Mouse (Mus musculus): ENCODE data around the gene Zfp981. TPM values are rescaled to one million over a fixed set of nuclear protein-coding genes. Genes with fewer than 3 reads are reported as not detected.
"Not testable (repeated sequence)": the region's sequence is repeated elsewhere in the genome, so short reads cannot be mapped to it uniquely, and the experiment has no call there.

The Zfp981 gene
- polyA plus RNA-seq, 1 experiment from 2014 or later, result not detected

DNA sequence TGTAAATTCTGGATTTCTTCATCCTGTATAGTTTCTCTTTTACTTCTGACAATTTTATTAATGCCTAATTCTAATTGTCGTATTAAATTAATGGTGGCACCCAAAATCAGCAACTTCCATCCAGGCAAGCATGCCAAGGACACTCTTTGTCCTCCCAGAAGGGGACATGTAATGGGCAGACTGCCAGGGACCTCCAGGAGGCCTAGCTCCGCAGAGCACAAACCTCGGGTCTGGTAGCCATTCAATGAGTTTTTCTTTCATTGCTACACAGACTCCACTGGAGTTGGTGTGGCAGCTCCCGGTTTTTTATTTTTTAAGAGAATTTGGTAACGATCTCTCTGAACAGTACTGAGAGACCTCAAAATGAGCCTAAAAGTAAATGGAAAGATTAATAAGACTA, 41.1 kb upstream of the Zfp981 start:
- H3K4me3 ChIP-seq (replicated peaks; ENCODE audit: low read length); H3K4me1 ChIP-seq (ENCODE audit: control insufficient read depth, insufficient read depth, low read length); H3K4me2 ChIP-seq (ENCODE audit: low read depth, low read length); H3K27ac ChIP-seq (ENCODE audit: low read length); H3K9ac ChIP-seq (ENCODE audit: low read length); H3K36me3 ChIP-seq (ENCODE audit: control insufficient read depth, insufficient read depth, low read length); H3K27me3 ChIP-seq (ENCODE audit: control insufficient read depth, insufficient read depth, low read length): not testable (repeated sequence)
- peaks cover 31% of the 10 kb centered on the region for H3K9me3 ChIP-seq (replicated peaks; ENCODE audit: control insufficient read depth, low read length)
- 80% methylated on average over 5 of the region's 5 CpGs for WGBS
- ATAC-seq (ENCODE audit: insufficient read depth, low FRiP score), result 0 out of 2 replicates have a peak, but pooled peaks have one; percentile 16

DNA sequence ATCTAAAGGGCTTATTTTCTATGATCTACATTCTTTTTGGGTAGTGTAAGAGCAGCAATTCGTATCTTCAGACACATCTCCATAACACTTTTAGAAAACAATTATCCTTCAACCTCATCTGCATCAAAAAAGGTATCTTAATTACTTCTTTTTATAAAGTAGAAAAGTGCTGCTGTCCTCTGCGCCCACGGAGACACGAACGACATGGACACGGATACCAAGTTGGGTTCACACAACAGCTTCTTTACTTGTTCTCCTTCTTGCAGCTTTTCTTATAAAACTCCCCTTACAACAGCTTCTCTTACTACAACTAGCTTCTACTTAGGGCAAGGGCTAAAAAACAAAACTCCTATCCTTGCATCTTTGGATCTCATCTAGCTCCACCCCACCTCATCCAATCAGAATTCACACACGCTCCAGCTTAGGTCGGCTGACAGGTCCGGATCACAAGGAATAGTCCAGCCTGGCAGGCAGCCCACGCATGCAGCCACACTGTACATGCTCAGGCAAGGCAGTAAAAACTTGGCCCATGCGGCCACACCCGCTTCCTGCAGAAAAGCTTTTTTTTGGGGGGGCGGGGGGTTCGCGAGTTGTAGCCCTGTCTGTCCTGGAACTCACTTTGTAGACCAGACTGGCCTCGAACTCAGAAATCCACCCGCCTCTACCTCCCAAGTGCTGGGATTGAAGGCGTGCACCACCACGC, 38.0 kb upstream of the Zfp981 start:
- ATAC-seq (ENCODE audit: insufficient read depth, low FRiP score), result peak; percentile 44; the same call in 1 of the 2 replicates
- not testable (repeated sequence) for H3K27ac ChIP-seq (ENCODE audit: low read length); H3K36me3 ChIP-seq (ENCODE audit: control insufficient read depth, insufficient read depth, low read length); H3K4me2 ChIP-seq (ENCODE audit: low read depth, low read length); H3K9ac ChIP-seq (ENCODE audit: low read length); H3K27me3 ChIP-seq (ENCODE audit: control insufficient read depth, insufficient read depth, low read length); H3K4me1 ChIP-seq (ENCODE audit: control insufficient read depth, insufficient read depth, low read length); H3K4me3 ChIP-seq (replicated peaks; ENCODE audit: low read length)
- WGBS, result 87% methylated on average over 17 of the region's 19 CpGs
- peaks cover 12% of the 10 kb centered on the region for H3K9me3 ChIP-seq (replicated peaks; ENCODE audit: control insufficient read depth, low read length)

DNA sequence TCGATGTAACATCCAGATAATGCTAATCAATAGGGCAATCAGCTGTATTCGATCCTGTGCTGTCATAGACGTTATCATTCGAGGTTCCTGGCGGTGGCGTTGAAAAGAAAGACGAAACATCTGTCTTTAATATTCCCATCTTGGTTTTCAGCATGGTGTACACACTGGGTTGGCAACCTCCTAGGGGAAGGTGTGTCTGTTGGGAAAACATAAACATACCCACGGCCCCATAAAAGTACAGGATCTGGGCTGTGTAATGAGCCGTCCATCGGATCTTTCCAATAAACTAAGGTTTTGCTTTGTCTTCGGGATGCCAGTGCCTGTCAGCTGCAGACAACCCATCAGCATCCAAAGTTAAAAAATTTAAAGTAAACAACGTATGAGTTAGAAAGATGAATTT, 31.8 kb upstream of the Zfp981 start:
- not testable (repeated sequence) for H3K36me3 ChIP-seq (ENCODE audit: control insufficient read depth, insufficient read depth, low read length); H3K4me2 ChIP-seq (ENCODE audit: low read depth, low read length); H3K4me3 ChIP-seq (replicated peaks; ENCODE audit: low read length); H3K9ac ChIP-seq (ENCODE audit: low read length); H3K4me1 ChIP-seq (ENCODE audit: control insufficient read depth, insufficient read depth, low read length); H3K27me3 ChIP-seq (ENCODE audit: control insufficient read depth, insufficient read depth, low read length); H3K27ac ChIP-seq (ENCODE audit: low read length); H3K9me3 ChIP-seq (replicated peaks; ENCODE audit: control insufficient read depth, low read length)
- ATAC-seq (ENCODE audit: insufficient read depth, low FRiP score), result 0 out of 2 replicates have a peak, but pooled peaks have one; percentile 36
- 88% methylated on average over 10 of the region's 12 CpGs for WGBS

DNA sequence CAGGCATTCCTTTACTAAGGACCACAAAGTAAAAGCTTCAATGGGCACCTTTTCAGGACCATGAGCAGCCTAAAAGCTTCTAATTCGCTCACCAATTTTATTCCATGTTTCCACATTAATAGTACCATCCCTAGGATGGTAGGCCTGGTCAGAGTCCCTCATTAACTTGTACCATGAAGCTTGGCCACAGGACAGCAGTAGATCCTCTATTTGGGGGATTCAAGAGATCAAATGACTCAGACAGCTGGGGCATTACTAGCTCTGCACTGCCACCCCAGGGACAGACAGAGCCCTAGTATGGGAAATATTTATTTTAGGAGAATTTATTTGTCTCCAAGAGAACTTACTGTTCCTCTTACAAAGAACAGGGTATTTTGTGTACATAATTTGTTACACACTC, 27.6 kb upstream of the Zfp981 start:
- not testable (repeated sequence) for H3K36me3 ChIP-seq (ENCODE audit: control insufficient read depth, insufficient read depth, low read length); H3K4me3 ChIP-seq (replicated peaks; ENCODE audit: low read length); H3K27me3 ChIP-seq (ENCODE audit: control insufficient read depth, insufficient read depth, low read length); H3K4me1 ChIP-seq (ENCODE audit: control insufficient read depth, insufficient read depth, low read length); H3K9ac ChIP-seq (ENCODE audit: low read length); H3K4me2 ChIP-seq (ENCODE audit: low read depth, low read length); H3K27ac ChIP-seq (ENCODE audit: low read length)
- peaks cover 19% of the 10 kb centered on the region for H3K9me3 ChIP-seq (replicated peaks; ENCODE audit: control insufficient read depth, low read length)
- 0 out of 2 replicates have a peak, but pooled peaks have one; percentile 11 for ATAC-seq (ENCODE audit: insufficient read depth, low FRiP score)
- no CpG with 5 or more reads among the region's 1 CpGs for WGBS

- H3K9me3 ChIP-seq (replicated peaks; ENCODE audit: control insufficient read depth, low read length), result peaks cover 19% of the 10 kb centered on the region
- not testable (repeated sequence) for H3K36me3 ChIP-seq (ENCODE audit: control insufficient read depth, insufficient read depth, low read length); H3K4me2 ChIP-seq (ENCODE audit: low read depth, low read length); H3K27me3 ChIP-seq (ENCODE audit: control insufficient read depth, insufficient read depth, low read length); H3K9ac ChIP-seq (ENCODE audit: low read length); H3K4me1 ChIP-seq (ENCODE audit: control insufficient read depth, insufficient read depth, low read length); H3K4me3 ChIP-seq (replicated peaks; ENCODE audit: low read length); H3K27ac ChIP-seq (ENCODE audit: low read length)
- ATAC-seq (ENCODE audit: insufficient read depth, low FRiP score), result peak; percentile 88
- WGBS, result 48% methylated on average over 64 of the region's 94 CpGs
Measured at GRCm38 (mm10) chr4:146474716-146475676, 26.8 kb upstream of the Zfp981 start.

GRCm38 (mm10) chr4:146476260-146476659, 25.6 kb upstream of the Zfp981 start:
- WGBS, result 93% methylated on average over 2 of the region's 2 CpGs
- ATAC-seq (ENCODE audit: insufficient read depth, low FRiP score), result not testable (repeated sequence)

DNA sequence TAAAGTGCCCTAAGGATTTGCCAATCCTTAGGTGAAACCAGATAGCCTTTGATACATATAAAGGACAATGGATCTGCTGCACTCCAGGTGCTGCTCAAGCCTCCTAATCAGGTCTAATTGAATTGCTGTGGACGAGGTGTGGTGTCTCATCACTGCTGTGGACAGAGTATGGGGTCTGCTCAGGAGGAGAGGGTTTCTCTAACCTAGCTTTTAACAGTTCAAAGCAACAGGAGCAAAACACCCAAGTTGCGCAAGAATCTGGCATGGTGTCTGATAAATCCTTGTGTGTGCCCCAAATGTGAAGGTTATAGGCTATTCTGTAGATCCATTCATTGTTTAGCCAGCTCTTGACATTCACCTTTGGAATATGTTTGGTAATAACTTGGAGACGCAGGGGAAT, 24.9 kb upstream of the Zfp981 start:
- not testable (repeated sequence) for H3K4me2 ChIP-seq (ENCODE audit: low read depth, low read length); ATAC-seq (ENCODE audit: insufficient read depth, low FRiP score); H3K4me3 ChIP-seq (replicated peaks; ENCODE audit: low read length); H3K4me1 ChIP-seq (ENCODE audit: control insufficient read depth, insufficient read depth, low read length); H3K27ac ChIP-seq (ENCODE audit: low read length); H3K9ac ChIP-seq (ENCODE audit: low read length); H3K27me3 ChIP-seq (ENCODE audit: control insufficient read depth, insufficient read depth, low read length); H3K36me3 ChIP-seq (ENCODE audit: control insufficient read depth, insufficient read depth, low read length)
- WGBS, result 79% methylated on average over 3 of the region's 3 CpGs
- peaks cover 31% of the 10 kb centered on the region for H3K9me3 ChIP-seq (replicated peaks; ENCODE audit: control insufficient read depth, low read length)

More at GRCm38 (mm10) chr4:146476260-146476659, 25.6 kb upstream of the Zfp981 start:
- not testable (repeated sequence) for H3K27me3 ChIP-seq (ENCODE audit: control insufficient read depth, insufficient read depth, low read length); H3K27ac ChIP-seq (ENCODE audit: low read length); H3K4me1 ChIP-seq (ENCODE audit: control insufficient read depth, insufficient read depth, low read length); H3K9ac ChIP-seq (ENCODE audit: low read length); H3K36me3 ChIP-seq (ENCODE audit: control insufficient read depth, insufficient read depth, low read length); H3K4me3 ChIP-seq (replicated peaks; ENCODE audit: low read length); H3K4me2 ChIP-seq (ENCODE audit: low read depth, low read length)
- H3K9me3 ChIP-seq (replicated peaks; ENCODE audit: control insufficient read depth, low read length), result peaks cover 26% of the 10 kb centered on the region

DNA sequence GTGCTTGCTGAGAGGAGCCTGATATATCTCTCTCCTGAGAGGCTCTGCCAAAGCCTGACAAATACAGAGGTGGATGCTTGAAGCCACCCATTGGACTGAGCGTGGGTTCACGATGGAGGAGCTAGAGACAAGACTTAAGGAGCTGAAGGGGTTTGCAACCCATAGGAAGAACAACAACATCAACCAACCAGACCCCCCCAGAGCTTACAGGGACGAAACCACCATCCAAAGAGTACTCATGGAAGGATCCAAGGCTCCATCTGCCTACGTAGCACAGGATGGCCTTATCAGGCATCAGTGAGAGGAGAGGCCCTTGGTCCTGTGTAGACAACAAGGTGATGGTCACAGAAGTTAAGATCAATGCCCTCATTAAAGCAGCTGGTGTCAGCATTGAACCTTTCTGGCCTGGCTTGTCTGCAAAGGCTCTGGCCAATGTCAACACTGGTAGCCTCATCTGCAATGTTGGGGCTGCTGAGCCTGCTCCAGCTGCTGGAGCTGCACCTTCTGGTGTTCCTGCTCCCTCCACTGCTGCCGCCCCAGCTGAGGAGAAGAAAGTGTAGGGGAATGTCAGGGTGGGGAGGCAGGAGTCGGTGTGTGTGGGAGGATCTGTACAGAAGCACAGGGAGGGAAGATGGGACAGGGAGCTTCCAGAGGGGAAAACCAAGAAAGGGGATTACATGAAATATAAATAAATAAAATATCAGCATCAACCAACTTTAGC, 21.3 kb upstream of the Zfp981 start:
- 66% methylated on average over 6 of the region's 6 CpGs for WGBS
- not testable (repeated sequence) for H3K4me2 ChIP-seq (ENCODE audit: low read depth, low read length); H3K27ac ChIP-seq (ENCODE audit: low read length); H3K27me3 ChIP-seq (ENCODE audit: control insufficient read depth, insufficient read depth, low read length); H3K9ac ChIP-seq (ENCODE audit: low read length); H3K4me1 ChIP-seq (ENCODE audit: control insufficient read depth, insufficient read depth, low read length); H3K36me3 ChIP-seq (ENCODE audit: control insufficient read depth, insufficient read depth, low read length); H3K4me3 ChIP-seq (replicated peaks; ENCODE audit: low read length)
- H3K9me3 ChIP-seq (replicated peaks; ENCODE audit: control insufficient read depth, low read length), result peaks cover 45% of the 10 kb centered on the region
- ATAC-seq (ENCODE audit: insufficient read depth, low FRiP score), result peak; percentile 46
